Mouse (Mus musculus) adrenal gland (tissue): ENCODE measurements at regions not wholly inside any gene's neighbourhood (a gene's known extent, or its start where the extent isn't known, plus 50 kb on each side); places are given as distances from the start of the nearest gene placed in this dataset.

Source experiments
- intact Hi-C: fragments of 180-260 bp; cut with DNase I; formaldehyde crosslinking; loops from one replicate; pipeline ENCODE4 v1.15.1; 2025

GRCm38 (mm10) chr2:47263690-47264089, 1550.2 kb upstream of the Acvr2a start:
- intact Hi-C loops: no loop called here

GRCm38 (mm10) chr2:47265901-47266300, 1548.0 kb upstream of the Acvr2a start:
- intact Hi-C loops: no loop called here

- intact Hi-C loops: loop anchor here (5.0 kb wide), 1 partner anchor 233 kb away; no protein-coding TSS in a partner anchor
These were observed 1518.4 kb upstream of the Acvr2a start for GRCm38 (mm10) chr2:47295546-47295945.

GRCm38 (mm10) chr2:47302056-47302455, 1511.9 kb upstream of the Acvr2a start:
- intact Hi-C loops: no loop called here

GRCm38 (mm10) chr2:47330574-47330973, 1483.3 kb upstream of the Acvr2a start:
- intact Hi-C loops: no loop called here

- intact Hi-C loops: no loop called here
These were observed 1479.3 kb upstream of the Acvr2a start for GRCm38 (mm10) chr2:47334406-47335113.

GRCm38 (mm10) chr2:47363476-47363875, 1450.4 kb upstream of the Acvr2a start:
- intact Hi-C loops: no loop called here

GRCm38 (mm10) chr2:47368296-47368695, 1445.6 kb upstream of the Acvr2a start:
- intact Hi-C loops: no loop called here
